Mouse (Mus musculus) intestine, embryonic 16.5 days (tissue): Measurements from ENCODE around the gene Hbq1a. TPM values are rescaled to one million over a fixed set of nuclear protein-coding genes. Genes with fewer than 3 reads are reported as not detected.
A peak's percentile ranks its signal among the peaks of the same experiment; 100 is the strongest.

Experiments
- ATAC-seq: fragments of 200-750 bp; cut with Nextera tagmentation; 2 replicates; pipeline ENCODE4 v1.8.0; 2017; ENCODE audit warnings: moderate TSS enrichment, moderate library complexity
- H3K27ac ChIP-seq: fragments of 300-500 bp; sonication (generic); 2 replicates; pipeline ENCODE4 v1.5.1; 2014; ENCODE audit warnings: mild to moderate bottlenecking, low read length
- H3K27me3 ChIP-seq: fragments of 300-500 bp; sonication (generic); replicated peaks from 2 replicates; pipeline ENCODE4 v1.6.1; 2014; ENCODE audit warnings: low read length, control low read depth, mixed read lengths; ENCODE audit not compliant: control insufficient read depth, insufficient read depth
- H3K36me3 ChIP-seq: fragments of 300-500 bp; sonication (generic); 2 replicates; pipeline ENCODE4 v1.6.1; 2014; ENCODE audit warnings: low read length, control low read depth; ENCODE audit not compliant: control insufficient read depth, insufficient read depth
- H3K4me1 ChIP-seq: fragments of 300-500 bp; sonication (generic); 2 replicates; pipeline ENCODE4 v1.6.1; 2014; ENCODE audit warnings: low read length, control low read depth, mixed read lengths; ENCODE audit not compliant: control insufficient read depth, insufficient read depth
- H3K4me2 ChIP-seq: fragments of 300-500 bp; sonication (generic); 2 replicates; pipeline ENCODE4 v1.6.1; 2014; ENCODE audit warnings: low read depth, low read length, control low read depth
- H3K4me3 ChIP-seq: fragments of 300-500 bp; sonication (generic); 2 replicates; pipeline ENCODE4 v1.5.1; 2014; ENCODE audit warnings: mild to moderate bottlenecking, low read length
- H3K9ac ChIP-seq: fragments of 300-500 bp; sonication (generic); 2 replicates; pipeline ENCODE4 v1.6.1; 2014; ENCODE audit warnings: low read depth, low read length
- H3K9me3 ChIP-seq: fragments of 300-500 bp; sonication (generic); 2 replicates; pipeline ENCODE4 v1.6.1; 2016; ENCODE audit warnings: low read length, control low read depth; ENCODE audit not compliant: control insufficient read depth
- WGBS: fragments of 180-500 bp; shearing (Covaris S2); extraction: QIAGEN DNeasy Blood & Tissue Kit; methylation state at CpG from one replicate; pipeline ENCODE4 v1.1.7; 2014; 5-methylcytosine and 5-hydroxymethylcytosine counted together
- polyA plus RNA-seq: library from polyadenylated mRNA; unstranded; fragments of >200 nt; fragmentation: Nextera tagmentation; extraction: Ambion mirVana; gene quantifications from 2 replicates; pipeline ENCODE4 v1.2.1, GENCODE M21; 2015

Gene Hbq1a
- polyA plus RNA-seq, 1 experiment from 2014 or later, result 0.55 TPM

DNA sequence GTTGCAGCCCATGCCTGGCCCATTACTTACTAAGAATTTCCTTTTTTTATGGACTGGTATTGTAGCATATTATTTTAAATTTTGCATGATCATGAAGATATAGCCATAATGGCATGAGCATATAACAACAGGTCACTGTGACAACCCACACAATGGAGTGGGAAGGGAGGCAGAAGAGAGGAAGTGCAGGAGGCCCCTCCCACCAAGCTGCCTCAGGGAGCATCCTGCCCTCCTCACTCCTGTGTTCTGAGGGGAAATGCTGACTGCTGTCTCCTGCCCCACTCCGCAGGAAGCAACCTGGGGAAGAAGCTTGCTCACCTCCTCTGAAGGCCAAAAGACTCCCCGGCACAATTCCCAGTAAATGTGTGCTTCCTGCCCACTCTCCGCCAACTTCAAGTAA is 10.1 kb downstream of the Hbq1a start:
- Histone ChIP-seq H3K27me3 (no peaks in the 10 kb centered on the region), H3K4me2 (no peak overlapping the region), H3K4me3 (no peak overlapping the region), H3K27ac (no peak overlapping the region), H3K36me3 (no peaks in the 10 kb centered on the region), H3K4me1 (no peaks in the 10 kb centered on the region), H3K9me3 (no peaks in the 10 kb centered on the region), H3K9ac (no peak overlapping the region)
- ATAC-seq, result no peak
- WGBS, result 66% methylated on average over 3 of the region's 3 CpGs

DNA sequence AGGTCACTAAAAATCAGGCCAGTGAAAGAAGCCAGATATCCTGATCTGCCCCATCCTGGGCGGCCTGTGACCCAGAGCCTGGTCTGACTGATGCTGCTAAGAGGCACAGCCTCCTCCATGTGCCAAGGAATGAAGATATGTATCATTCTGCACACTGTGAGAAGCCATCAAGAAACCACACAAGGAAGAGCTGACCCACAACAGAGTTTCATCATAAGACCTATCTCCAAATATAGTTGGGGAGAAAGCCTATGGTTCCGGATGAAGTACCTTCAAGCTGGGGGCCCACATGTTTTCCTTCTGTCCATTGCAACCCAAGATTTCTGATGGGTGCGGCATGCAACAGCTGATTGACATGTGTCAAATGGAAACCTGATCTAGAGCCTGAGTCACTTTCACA is 16.1 kb downstream of the Hbq1a start:
- ATAC-seq, result no peak
- H3K4me2 ChIP-seq, result no peak overlapping the region
- H3K27ac ChIP-seq, result no peak overlapping the region
- H3K4me3 ChIP-seq, result no peak overlapping the region
- H3K27me3 ChIP-seq, result no peaks in the 10 kb centered on the region
- no peaks in the 10 kb centered on the region for H3K4me1 ChIP-seq
- no peaks in the 10 kb centered on the region for H3K36me3 ChIP-seq
- no peaks in the 10 kb centered on the region for H3K9me3 ChIP-seq
- H3K9ac ChIP-seq, result no peak overlapping the region
- 88% methylated on average over 3 of the region's 3 CpGs for WGBS

DNA sequence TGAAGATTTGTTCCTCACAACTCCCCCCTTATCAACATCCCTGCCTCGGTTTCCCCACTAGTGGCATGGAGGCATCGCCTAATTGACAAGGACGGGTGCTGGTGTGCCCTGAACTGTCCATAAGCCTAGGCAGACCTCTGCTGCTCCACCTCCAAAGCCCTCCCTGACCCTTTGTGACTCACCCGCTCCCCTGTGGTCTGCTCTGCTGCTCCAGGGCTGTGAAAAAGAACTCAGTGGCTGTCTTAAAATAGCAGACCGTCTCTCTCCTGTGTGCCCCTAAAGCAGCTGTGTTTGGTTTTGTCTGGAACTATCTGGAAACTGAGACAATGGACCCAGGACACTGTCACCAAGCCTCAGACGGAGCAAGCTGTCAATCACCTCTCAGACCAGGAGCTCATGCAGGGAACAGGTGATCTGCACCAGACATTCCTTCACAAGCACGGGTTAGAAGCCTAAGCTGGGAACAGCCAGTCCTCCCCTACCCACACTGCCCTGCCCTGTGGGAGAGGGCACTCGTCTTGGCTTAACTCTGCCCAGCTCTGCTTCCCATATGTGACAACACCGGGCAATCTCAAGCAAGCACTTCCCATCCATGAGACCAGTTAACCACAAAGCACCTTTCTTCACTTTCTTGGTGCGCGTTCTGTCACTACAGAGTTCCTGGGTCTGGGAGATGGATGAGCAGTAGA is 20.8 kb downstream of the Hbq1a start:
- ATAC-seq, result no peak
- H3K9ac ChIP-seq, result no peak overlapping the region
- H3K4me1 ChIP-seq, result no peaks in the 10 kb centered on the region
- no peak overlapping the region for H3K4me3 ChIP-seq
- H3K9me3 ChIP-seq, result no peaks in the 10 kb centered on the region
- 66% methylated on average over 11 of the region's 11 CpGs for WGBS
- no peak overlapping the region for H3K4me2 ChIP-seq
- H3K27me3 ChIP-seq, result no peaks in the 10 kb centered on the region
- H3K36me3 ChIP-seq, result no peaks in the 10 kb centered on the region
- H3K27ac ChIP-seq, result no peak overlapping the region

DNA sequence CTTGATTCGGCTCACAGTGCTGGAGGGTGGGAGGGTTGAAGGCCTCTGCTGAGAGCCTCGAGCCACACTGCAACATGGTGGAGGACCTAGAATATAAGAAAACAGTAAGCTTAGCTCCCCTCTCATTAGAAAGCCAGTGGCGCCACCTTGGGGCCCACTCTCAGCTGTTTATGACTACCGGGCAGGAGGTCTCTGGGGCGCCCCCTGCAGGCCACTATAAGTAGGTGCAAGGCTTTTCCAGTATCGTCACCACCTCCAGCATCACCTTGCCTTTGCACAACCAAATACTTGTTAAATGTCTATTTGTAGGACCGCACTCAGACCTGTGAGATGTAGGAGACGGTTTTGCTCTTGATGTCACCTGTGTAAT is 21.3 kb downstream of the Hbq1a start:
- H3K4me3 ChIP-seq, result no peak overlapping the region
- no peak overlapping the region for H3K4me2 ChIP-seq
- no peaks in the 10 kb centered on the region for H3K4me1 ChIP-seq
- H3K9me3 ChIP-seq, result no peaks in the 10 kb centered on the region
- no peak overlapping the region for H3K9ac ChIP-seq
- 41% methylated on average over 8 of the region's 8 CpGs for WGBS
- H3K27me3 ChIP-seq, result no peaks in the 10 kb centered on the region
- no peaks in the 10 kb centered on the region for H3K36me3 ChIP-seq
- ATAC-seq, result peak; percentile 48; the same call in 1 of the 2 replicates
- H3K27ac ChIP-seq, result no peak overlapping the region

DNA sequence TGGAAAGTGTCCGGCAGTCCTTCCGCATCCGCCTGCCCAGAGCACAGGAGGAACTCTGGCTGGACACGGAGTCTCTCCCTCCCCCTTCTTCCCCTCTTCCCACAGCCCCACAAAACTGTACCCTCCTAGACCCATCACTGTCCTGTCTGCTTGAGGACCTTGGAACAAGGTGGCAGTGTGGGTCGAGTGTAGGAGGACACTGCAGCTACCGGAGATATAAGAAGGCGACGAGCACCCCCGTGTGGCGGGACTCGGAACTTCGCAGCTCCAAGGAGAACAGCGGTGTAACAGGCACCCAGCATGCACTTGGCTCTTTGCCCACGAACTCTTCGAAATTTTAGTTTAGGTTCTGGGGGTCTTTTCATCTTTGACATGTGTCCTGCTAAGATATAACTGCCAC is 24.7 kb downstream of the Hbq1a start:
- ATAC-seq, result peak; percentile 86
- peak overlapping the region; percentile 50 for H3K9ac ChIP-seq
- 8% methylated on average over 15 of the region's 15 CpGs for WGBS
- peak overlapping the region; percentile 31 for H3K4me3 ChIP-seq
- no peaks in the 10 kb centered on the region for H3K4me1 ChIP-seq
- no peaks in the 10 kb centered on the region for H3K27me3 ChIP-seq
- H3K9me3 ChIP-seq, result no peaks in the 10 kb centered on the region
- no peaks in the 10 kb centered on the region for H3K36me3 ChIP-seq
- H3K27ac ChIP-seq, result no peak overlapping the region
- peak overlapping the region; percentile 52 for H3K4me2 ChIP-seq

DNA sequence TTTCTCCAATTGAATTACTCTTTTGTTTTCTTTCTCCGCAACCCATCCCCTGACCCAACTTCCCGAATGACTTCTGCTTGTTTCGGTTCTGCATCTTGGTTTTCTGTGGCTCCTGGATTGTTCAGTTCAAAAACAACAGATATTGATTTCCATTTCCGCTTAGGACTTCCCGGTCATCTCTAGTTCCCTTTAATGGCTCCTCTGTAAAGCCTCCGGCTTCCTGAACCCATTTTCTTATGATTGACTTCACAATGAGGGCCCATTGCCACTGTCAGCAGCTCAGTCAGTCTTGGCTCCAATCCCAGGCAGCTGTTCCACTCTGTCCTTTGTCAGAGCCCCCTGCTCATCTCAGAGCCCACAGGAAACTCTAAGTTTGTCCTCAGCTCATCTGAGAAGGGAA is 31.2 kb downstream of the Hbq1a start:
- ATAC-seq, result no peak; the same call in 1 of the 2 replicates
- H3K9me3 ChIP-seq, result no peaks in the 10 kb centered on the region
- no peak overlapping the region for H3K9ac ChIP-seq
- H3K36me3 ChIP-seq, result no peaks in the 10 kb centered on the region
- H3K27me3 ChIP-seq, result no peaks in the 10 kb centered on the region
- H3K4me3 ChIP-seq, result no peak overlapping the region
- 41% methylated on average over 6 of the region's 6 CpGs for WGBS
- no peak overlapping the region for H3K4me2 ChIP-seq
- H3K27ac ChIP-seq, result peak overlapping the region; percentile 23; the same call in 1 of the 2 replicates
- H3K4me1 ChIP-seq, result 0 out of 2 replicates have a peak, but pooled peaks cover 2% of the 10 kb centered on the region

DNA sequence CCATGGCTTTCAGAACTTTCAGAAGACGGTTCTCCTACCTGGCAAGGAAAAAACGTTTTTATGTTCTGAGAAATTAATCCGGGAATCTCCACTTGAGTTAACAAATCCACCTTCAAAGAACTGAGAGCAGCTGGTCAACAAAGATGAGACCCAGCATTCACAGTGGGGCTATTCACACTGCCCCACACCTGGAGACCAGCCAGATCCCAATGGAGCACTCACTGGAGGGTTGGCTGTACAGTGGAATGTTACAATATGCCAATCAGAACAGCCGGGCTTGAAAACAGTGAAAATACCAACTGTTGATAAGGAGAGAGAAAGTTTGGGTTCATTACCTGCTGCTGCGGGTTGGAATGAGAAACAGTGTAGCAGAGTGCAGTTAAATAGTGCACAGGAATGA is 32.0 kb downstream of the Hbq1a start:
- WGBS, result 58% methylated on average over 5 of the region's 5 CpGs

DNA sequence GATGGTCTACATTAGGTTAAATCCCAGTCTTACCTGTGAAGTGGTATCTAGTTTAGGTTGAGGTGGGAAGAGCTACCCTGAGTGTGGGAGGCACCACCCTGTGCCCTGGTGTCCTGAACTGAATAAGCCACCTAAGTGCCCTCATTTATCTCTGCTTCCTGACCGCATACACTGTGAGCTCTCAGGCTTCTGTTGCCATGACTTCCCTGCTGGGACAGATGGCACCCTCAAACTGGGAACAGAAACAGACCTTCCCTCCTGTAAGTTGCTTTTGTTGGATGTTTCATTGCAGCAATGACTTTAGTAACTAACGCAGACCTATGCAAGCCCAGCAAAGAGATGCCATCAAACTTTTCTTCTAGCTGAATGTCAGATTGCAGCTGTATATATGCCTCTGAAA is 33.4 kb downstream of the Hbq1a start:
- 52% methylated on average over 2 of the region's 2 CpGs for WGBS
- Histone ChIP-seq H3K27ac (no peak overlapping the region), H3K27me3 (no peaks in the 10 kb centered on the region), H3K9ac (no peak overlapping the region), H3K9me3 (peaks cover 4% of the 10 kb centered on the region; the same call in 1 of the 2 replicates), H3K4me3 (no peak overlapping the region), H3K4me2 (no peak overlapping the region), H3K36me3 (no peaks in the 10 kb centered on the region), H3K4me1 (0 out of 2 replicates have a peak, but pooled peaks cover 2% of the 10 kb centered on the region)
- ATAC-seq, result no peak

More for the DNA sequence above, 32.0 kb downstream of the Hbq1a start:
- no peak overlapping the region for H3K27ac ChIP-seq
- ATAC-seq, result no peak
- no peaks in the 10 kb centered on the region for H3K27me3 ChIP-seq
- H3K36me3 ChIP-seq, result no peaks in the 10 kb centered on the region
- H3K4me3 ChIP-seq, result no peak overlapping the region
- H3K9ac ChIP-seq, result no peak overlapping the region
- H3K4me2 ChIP-seq, result no peak overlapping the region
- H3K9me3 ChIP-seq, result peaks cover 1% of the 10 kb centered on the region; the same call in 1 of the 2 replicates
- H3K4me1 ChIP-seq, result 0 out of 2 replicates have a peak, but pooled peaks cover 2% of the 10 kb centered on the region

DNA sequence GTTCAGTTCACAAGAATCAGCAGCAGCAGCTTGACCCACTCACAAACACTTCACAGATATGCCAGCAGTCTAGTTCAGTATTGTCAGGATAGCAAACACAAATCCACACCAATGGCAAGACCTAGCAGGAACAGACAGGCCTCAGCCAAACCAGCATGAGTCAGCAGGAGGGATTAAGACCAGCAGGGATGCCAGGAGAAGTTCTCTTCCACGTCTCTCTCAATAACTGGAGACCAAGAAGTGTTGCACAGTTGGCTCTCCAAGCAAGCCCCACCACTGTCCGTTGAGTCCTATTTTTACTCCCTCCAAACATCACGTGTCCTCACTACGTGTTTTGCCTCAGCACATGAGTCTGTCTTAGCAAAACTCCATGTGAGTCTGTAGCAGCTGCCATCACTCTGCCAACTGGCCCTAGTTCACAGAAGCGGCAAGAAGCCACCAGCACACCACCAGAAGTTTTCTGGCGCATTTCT is 36.6 kb downstream of the Hbq1a start:
- Histone ChIP-seq H3K27ac (no peak overlapping the region), H3K9ac (no peak overlapping the region), H3K9me3 (peaks cover 4% of the 10 kb centered on the region; the same call in 1 of the 2 replicates), H3K36me3 (no peaks in the 10 kb centered on the region), H3K4me3 (no peak overlapping the region), H3K4me1 (peaks cover 9% of the 10 kb centered on the region), H3K4me2 (no peak overlapping the region), H3K27me3 (no peaks in the 10 kb centered on the region)
- 91% methylated on average over 6 of the region's 6 CpGs for WGBS
- no peak for ATAC-seq
